Mouse (Mus musculus) kidney, postnatal 10 days (tissue): ENCODE data around the gene Gpc3.
"Not testable (repeated sequence)": the region's sequence is repeated elsewhere in the genome, so short reads cannot be mapped to it uniquely, and the experiment has no call there.

Experiments used
- DNase-seq: peaks from one replicate; pipeline ENCODE4 v3.0.0; 2021; ENCODE audit warnings: mixed read lengths

The Gpc3 gene

DNA sequence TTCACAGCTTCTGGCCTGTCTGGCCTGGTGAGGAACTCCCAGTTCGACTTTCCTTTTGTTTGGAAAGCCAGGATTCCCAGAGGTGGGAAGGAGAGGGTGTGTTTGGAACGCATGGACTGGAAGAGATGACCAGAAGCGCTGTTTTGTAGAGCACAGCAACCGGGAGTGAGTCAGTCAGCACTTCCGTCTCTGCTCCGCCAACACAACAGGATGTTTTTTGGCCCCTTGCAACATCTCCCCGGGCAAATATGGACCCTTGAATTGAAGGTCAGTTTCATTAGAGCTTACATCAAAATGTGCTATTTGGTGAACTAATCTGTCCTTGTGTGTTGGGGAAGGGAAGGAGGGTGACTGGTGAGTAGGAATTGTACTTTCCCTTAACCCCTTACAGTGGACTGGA is 340.7 kb downstream of the Gpc3 start:
- DNase-seq: no peak

DNA sequence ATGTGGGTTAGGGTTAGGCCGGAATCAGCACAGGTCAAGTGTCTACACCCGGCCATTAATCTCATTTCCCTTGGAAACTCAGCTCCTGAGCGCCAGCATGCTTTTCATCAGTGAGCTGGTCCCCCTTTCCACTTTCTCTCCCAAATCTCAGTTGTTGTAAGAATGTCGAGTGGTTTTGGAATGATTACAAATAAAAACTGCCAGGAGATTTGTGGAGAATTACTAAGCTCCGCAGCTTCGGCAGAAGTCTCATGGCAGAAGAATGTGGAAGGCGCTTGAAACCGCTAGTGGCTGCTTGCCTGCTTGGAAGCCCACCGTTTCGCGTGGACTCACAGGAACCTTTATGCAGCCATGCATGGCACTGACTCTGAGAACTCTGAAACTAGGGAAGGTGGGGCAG is 351.8 kb downstream of the Gpc3 start:
- DNase-seq: peak; percentile 16

DNA sequence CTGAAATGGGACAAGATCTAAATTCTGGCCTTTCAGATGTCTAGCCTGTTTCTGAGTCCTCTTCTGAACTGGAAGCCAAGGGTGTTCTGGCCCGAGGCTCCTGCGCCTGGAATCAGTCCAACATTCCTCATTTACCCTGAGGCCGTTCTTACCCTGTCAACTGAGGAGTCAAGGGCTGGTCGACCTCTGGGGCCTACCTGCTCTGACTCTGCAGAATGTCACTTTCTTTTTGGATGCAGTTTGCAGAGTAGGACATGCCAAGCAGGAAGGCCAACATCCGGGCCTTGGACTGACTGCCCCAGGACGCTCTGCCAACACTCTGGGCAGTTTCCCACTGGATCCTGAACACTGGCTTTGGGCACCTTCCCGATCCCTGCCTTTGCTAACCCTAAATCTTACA is 352.2 kb downstream of the Gpc3 start:
- DNase-seq: peak; percentile 38

DNA sequence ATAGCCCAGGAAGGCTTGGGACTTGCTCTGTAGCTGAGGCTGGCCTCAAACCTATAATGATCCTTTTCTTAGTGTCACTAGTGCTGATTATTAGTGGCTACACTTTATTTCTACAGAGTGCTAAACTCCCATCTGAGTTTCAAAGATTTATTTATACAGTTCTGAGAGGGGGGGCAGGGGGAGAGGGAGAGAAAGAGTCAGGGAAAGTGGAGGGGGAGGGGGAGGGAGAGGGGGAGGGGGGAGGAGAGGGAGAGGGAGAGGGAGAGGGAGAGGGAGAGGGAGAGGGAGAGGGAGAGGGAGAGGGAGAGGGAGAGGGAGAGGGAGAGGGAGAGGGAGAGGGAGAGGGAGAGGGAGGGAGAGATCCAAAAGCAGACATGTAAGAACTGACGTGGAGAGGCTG is 354.0 kb downstream of the Gpc3 start:
- not testable (repeated sequence) for DNase-seq

DNA sequence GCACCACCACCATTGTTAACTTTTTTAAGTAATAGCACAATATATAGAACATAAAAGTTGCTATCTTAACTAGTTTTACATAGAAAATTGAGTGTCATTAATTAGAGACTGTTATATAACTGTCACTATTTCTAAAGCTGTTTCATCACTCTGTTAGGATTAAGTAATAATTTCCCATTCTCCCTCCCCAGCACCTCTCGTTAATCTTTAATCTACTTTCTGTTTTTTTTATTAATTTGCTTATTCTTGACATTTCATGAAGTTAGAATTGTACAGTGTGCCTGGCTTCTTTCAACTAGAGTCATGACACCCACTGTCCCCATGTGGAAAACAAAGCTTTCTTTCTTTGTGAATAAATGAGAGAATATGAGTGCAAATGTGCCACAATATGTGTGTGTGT is 359.2 kb downstream of the Gpc3 start:
- no peak for DNase-seq

DNA sequence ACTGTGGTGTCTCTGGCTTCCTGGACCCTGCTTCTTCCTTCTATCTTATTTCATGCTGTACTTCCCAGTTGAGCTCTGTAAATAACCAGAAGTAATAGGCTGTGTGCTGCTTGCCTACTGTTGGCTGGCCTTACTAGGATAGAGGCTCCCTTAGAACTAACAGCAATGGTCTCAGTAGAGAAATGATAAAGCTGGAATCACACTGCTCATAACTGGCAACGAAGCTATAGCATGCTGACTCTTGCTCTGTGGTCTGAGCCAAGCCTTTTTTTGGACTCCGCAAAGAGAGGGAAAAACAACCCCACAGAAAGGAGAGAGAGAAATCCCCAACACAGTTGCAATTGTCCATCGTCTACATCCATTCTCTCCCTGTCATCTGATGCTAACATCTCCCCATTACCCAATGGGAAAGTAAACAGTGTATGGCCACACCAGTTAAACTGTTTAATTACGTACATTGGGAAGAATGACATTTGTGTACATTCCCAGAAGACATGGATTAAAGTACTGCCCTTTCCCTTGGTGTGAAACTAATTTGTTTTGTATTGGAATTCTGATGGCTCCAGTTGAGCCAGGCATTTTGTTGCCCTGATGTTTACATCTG is 368.0 kb downstream of the Gpc3 start:
- DNase-seq: no peak

DNA sequence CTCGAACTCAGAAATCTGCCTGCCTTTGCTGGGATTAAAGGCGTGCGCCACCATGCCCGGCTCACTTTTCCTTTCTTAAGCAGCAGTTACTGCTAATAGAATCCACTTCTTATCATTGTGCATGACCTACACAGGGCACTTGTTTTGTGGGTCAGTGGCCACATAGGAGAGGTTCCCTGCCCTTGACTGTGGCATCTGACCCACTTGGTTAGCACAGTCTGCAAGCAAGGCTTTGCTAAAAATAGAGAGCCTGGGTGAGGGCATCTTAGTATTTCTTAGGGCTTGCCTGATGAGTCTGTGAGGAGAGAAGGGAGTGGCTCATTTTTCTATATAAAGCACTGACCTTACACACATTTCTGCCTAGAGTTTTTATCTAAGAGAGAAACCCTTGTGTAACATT is 376.3 kb downstream of the Gpc3 start:
- no peak for DNase-seq

DNA sequence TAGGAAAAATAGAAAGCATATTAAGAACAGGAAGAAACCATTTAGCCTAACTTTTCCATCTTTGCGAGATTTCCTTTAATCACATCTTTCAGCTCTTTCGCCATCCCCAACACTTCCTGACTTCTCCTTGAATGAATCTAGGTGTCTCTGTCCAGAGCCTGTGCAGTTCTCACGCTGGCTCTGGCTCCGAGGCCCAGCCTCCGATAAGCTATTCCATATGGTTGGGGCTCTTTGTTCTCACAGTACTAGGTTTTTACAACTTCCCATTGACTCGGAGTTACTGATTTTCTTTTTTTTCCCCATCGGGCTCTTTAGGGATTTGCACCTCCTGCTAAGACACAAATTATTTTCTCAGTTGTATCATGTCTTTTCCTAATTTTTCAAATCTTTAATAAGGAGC is 381.8 kb downstream of the Gpc3 start:
- no peak for DNase-seq

DNA sequence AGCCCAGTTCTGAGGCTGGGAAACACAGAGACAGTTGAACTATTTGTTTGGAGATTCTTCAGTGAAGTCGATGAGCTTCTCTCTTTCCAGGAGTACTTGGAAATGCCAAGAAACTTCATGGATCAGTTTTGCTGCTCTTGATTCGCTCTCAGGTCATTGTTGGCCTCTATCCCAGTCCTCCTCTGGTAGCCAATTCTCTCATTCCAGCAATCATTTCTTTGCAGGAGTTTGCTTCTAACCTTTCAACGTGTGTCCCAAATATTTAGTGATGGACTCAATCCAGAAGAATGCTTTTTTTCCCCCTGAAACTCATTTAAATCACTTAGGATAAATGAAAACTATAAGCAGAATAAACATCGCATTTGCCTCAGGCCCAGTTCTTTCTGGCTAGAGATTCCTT is 383.0 kb downstream of the Gpc3 start:
- DNase-seq: no peak
